Mouse (Mus musculus) C2C12 (cell line): ENCODE results near the gene Aox4.

Experiments used
- CEBPB ChIP-seq: IDR thresholded peaks from one replicate; pipeline ENCODE4 v1.6.1; 2011; ENCODE audit warnings: low read depth, mild to moderate bottlenecking, control low read depth, moderate library complexity
- CTCF ChIP-seq: IDR thresholded peaks from one replicate; pipeline ENCODE4 v1.5.1; 2011; ENCODE audit not compliant: control insufficient read depth, insufficient read depth, insufficient read length
- MAX ChIP-seq: IDR thresholded peaks from one replicate; pipeline ENCODE4 v1.6.1; 2011; ENCODE audit warnings: mild to moderate bottlenecking, control low read depth
- MYOG ChIP-seq: IDR thresholded peaks from one replicate; pipeline ENCODE4 v1.6.1; 2011; ENCODE audit not compliant: control insufficient read depth, insufficient read length; ENCODE audit errors: extremely low read depth
- USF1 ChIP-seq: IDR thresholded peaks from one replicate; pipeline ENCODE4 v1.6.1; 2011; ENCODE audit warnings: low read depth, mild to moderate bottlenecking, control low read depth, moderate library complexity

DNA sequence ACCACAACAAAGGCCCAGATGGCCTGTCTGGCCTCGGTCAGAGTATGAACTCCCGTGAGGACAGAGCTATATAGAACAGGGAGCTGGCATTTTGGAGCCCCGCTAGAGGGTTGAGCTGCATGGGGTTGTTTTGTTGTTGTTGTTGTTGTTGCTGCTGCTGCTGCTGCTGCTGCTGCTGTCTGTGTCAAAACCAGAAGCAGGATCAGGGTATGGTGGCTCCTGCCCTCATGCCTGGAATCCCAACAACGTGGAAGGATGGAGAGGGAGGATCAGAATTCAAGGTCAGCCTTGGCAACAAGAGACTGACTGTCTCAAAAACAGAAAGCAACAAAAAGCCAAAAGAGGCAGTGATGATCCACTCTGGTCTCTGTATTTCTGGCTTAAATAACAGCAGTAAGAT lies 86.6 kb downstream of the Aox4 start:
- no peak for TF ChIP-seq CTCF
- TF ChIP-seq MAX: no peak
- no peak for TF ChIP-seq CEBPB
- TF ChIP-seq USF1: no peak
- no peak for TF ChIP-seq MYOG
